Mouse (Mus musculus) lung, embryonic 16.5 days (tissue): ENCODE measurements around the gene Rgl1. TPM values are rescaled to one million over a fixed set of nuclear protein-coding genes. Genes with fewer than 3 reads are reported as not detected.

Experiments used
- ATAC-seq: fragments of 200-750 bp; cut with Nextera tagmentation; 2 replicates; pipeline ENCODE4 v1.8.0; 2017; ENCODE audit warnings: low read depth, mild to moderate bottlenecking, moderate library complexity
- H3K27ac ChIP-seq: fragments of 300-500 bp; sonication (generic); 2 replicates; pipeline ENCODE4 v1.5.1; 2014; ENCODE audit warnings: mild to moderate bottlenecking, control low read depth, low read length
- H3K27me3 ChIP-seq: fragments of 300-500 bp; sonication (generic); 2 replicates; pipeline ENCODE4 v1.6.1; 2014; ENCODE audit warnings: low read depth, low read length, mixed read lengths; ENCODE audit not compliant: control insufficient read depth, insufficient read depth
- H3K36me3 ChIP-seq: fragments of 300-500 bp; sonication (generic); 2 replicates; pipeline ENCODE4 v1.6.1; 2014; ENCODE audit warnings: low read length; ENCODE audit not compliant: control insufficient read depth, insufficient read depth
- H3K4me1 ChIP-seq: fragments of 300-500 bp; sonication (generic); replicated peaks from 2 replicates; pipeline ENCODE4 v1.6.1; 2014; ENCODE audit warnings: low read length, mixed read lengths; ENCODE audit not compliant: control insufficient read depth, insufficient read depth
- H3K4me2 ChIP-seq: fragments of 300-500 bp; sonication (generic); 2 replicates; pipeline ENCODE4 v1.6.1; 2014; ENCODE audit warnings: low read depth, low read length, control low read depth
- H3K4me3 ChIP-seq: fragments of 300-500 bp; sonication (generic); 2 replicates; pipeline ENCODE4 v1.5.1; 2014; ENCODE audit warnings: mild to moderate bottlenecking, low read length, control low read depth
- H3K9ac ChIP-seq: fragments of 300-500 bp; sonication (generic); 2 replicates; pipeline ENCODE4 v1.6.1; 2014; ENCODE audit warnings: low read length, control low read depth
- H3K9me3 ChIP-seq: fragments of 300-500 bp; sonication (generic); 2 replicates; pipeline ENCODE4 v1.6.1; 2016; ENCODE audit warnings: low read length; ENCODE audit not compliant: control insufficient read depth
- WGBS: fragments of 180-500 bp; shearing (Covaris S2); extraction: QIAGEN DNeasy Blood & Tissue Kit; methylation state at CpG from one replicate; pipeline ENCODE4 v1.1.7; 2014; 5-methylcytosine and 5-hydroxymethylcytosine counted together
- polyA plus RNA-seq: library from polyadenylated mRNA; unstranded; fragments of >200 nt; fragmentation: Nextera tagmentation; extraction: Ambion mirVana; gene quantifications from 2 replicates; pipeline ENCODE4 v1.2.1, GENCODE M21; 2015

The Rgl1 gene
- polyA plus RNA-seq, 1 experiment from 2014 or later, result 53.4 TPM

DNA sequence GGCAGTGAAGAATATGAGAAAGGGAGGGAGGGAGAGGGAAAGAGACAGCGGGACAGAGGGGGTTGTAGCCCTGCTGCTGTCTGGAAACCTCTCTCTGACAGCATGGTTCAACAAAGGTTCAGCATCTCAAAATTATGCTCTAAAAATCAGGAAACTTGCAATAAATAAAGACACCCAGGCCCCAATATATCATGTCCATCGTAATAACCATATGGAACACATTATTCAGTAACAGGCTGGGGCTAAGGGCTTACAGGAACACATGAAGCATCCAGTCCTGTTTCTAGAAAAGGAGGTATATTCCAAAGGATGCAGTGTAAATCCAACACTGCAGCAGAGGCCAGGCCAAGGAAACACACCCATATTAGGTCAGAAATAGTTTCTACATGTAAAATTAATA lies 215.6 kb downstream of the Rgl1 start:
- no peaks in the 10 kb centered on the region for H3K27me3 ChIP-seq
- no peaks in the 10 kb centered on the region for H3K9me3 ChIP-seq
- peaks cover 20% of the 10 kb centered on the region for H3K36me3 ChIP-seq
- peaks cover 26% of the 10 kb centered on the region for H3K4me1 ChIP-seq
- ATAC-seq, result 0 out of 2 replicates have a peak, but pooled peaks have one; percentile 8
- no peak overlapping the region for H3K4me3 ChIP-seq
- peak overlapping the region; percentile 38 for H3K27ac ChIP-seq
- 46% methylated on average over 2 of the region's 2 CpGs for WGBS
- no peak overlapping the region for H3K9ac ChIP-seq
- no peak overlapping the region for H3K4me2 ChIP-seq

DNA sequence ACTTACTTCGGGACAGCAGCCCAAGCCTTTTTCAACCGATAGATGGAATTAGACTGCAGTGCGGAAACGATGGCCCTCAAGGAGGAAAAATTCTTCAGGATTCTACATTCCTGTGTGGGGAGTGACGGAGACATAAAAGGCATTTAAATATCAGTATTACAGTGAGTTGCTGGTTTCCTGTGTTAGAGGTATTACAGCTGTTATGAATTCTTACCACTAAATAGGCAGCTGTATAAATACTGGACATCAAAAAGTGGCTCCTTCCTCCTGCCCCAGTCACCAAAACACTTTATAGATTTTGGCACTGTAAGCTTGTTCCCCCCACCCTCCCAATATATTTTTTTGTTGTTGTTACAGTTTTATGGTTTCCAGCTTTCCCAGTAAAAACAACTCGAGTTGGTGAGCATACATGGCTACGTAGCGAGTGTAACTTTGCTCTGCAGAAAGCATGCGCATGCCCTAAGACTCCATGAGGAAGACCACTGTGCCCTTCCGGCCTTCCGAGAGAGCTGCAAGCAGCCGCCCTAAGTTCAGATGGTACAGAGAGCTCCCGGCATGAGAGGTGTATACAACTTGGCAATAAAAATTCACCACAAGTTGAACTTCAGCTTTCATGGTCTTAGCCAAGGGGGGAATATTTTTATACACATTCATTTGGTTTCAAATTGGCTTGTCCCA lies 217.0 kb downstream of the Rgl1 start:
- Histone ChIP-seq H3K9me3 (no peaks in the 10 kb centered on the region), H3K27me3 (no peaks in the 10 kb centered on the region), H3K36me3 (peaks cover 20% of the 10 kb centered on the region), H3K4me2 (no peak overlapping the region), H3K4me3 (no peak overlapping the region), H3K9ac (no peak overlapping the region), H3K4me1 (peaks cover 23% of the 10 kb centered on the region), H3K27ac (peak overlapping the region; percentile 50)
- peak; percentile 78 for ATAC-seq
- WGBS, result 47% methylated on average over 13 of the region's 13 CpGs

DNA sequence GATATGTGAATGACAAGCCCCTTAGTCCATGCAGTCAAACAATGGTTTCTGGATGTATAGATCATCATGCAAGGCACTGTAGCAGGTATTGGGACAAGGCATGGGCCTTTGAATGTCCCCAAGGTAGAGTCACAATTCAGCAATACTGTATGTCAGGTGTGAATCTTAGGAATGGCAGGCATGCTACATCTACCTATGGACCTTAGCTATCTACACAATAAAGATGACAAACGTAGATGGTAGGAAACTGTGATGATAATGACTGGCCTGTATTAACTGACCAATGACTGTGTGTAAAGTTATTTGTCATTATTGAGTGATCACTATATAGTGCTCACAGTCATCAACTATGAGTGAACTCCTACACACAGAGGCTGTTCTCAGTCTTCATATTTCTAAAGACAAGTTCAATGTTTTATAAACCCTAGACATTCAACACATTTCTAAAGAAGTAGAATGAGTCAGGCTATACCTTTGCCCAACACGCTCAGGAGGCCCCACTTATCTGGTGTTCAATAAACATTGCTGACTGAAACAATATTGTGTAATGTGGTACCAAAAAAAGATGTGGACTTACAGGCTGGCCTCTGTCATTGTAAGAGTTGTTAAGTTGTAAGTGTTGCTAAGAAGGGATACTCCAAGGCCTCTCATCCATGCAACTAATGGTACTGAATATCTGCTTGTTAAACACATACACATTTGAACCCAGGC lies 222.5 kb downstream of the Rgl1 start:
- Histone ChIP-seq H3K36me3 (peaks cover 23% of the 10 kb centered on the region), H3K9ac (no peak overlapping the region), H3K9me3 (no peaks in the 10 kb centered on the region), H3K4me2 (no peak overlapping the region), H3K4me3 (no peak overlapping the region), H3K27me3 (no peaks in the 10 kb centered on the region), H3K27ac (no peak overlapping the region), H3K4me1 (peaks cover 2% of the 10 kb centered on the region)
- no peak for ATAC-seq
- 71% methylated on average over 2 of the region's 2 CpGs for WGBS

GRCm38 (mm10) chr1:152542747-152543378 lies 223.3 kb downstream of the Rgl1 start:
- WGBS, result 79% methylated on average over 6 of the region's 6 CpGs
- H3K4me1 ChIP-seq, result no peaks in the 10 kb centered on the region
- no peak for ATAC-seq
- no peak overlapping the region for H3K4me2 ChIP-seq
- H3K36me3 ChIP-seq, result peaks cover 22% of the 10 kb centered on the region
- H3K4me3 ChIP-seq, result no peak overlapping the region
- H3K9ac ChIP-seq, result no peak overlapping the region
- H3K27me3 ChIP-seq, result no peaks in the 10 kb centered on the region
- no peak overlapping the region for H3K27ac ChIP-seq
- H3K9me3 ChIP-seq, result no peaks in the 10 kb centered on the region

- Histone ChIP-seq H3K27me3 (no peaks in the 10 kb centered on the region), H3K9me3 (no peaks in the 10 kb centered on the region), H3K27ac (no peak overlapping the region), H3K4me2 (no peak overlapping the region), H3K36me3 (peaks cover 24% of the 10 kb centered on the region), H3K4me3 (no peak overlapping the region), H3K9ac (no peak overlapping the region), H3K4me1 (no peaks in the 10 kb centered on the region)
- 77% methylated on average over 3 of the region's 3 CpGs for WGBS
- no peak for ATAC-seq
Observed at GRCm38 (mm10) chr1:152540304-152540887, 225.8 kb downstream of the Rgl1 start.

GRCm38 (mm10) chr1:152538817-152539216 lies 227.3 kb downstream of the Rgl1 start:
- Histone ChIP-seq H3K36me3 (peaks cover 20% of the 10 kb centered on the region), H3K4me2 (no peak overlapping the region), H3K9me3 (no peaks in the 10 kb centered on the region), H3K4me1 (no peaks in the 10 kb centered on the region), H3K27me3 (no peaks in the 10 kb centered on the region), H3K4me3 (no peak overlapping the region), H3K9ac (no peak overlapping the region), H3K27ac (no peak overlapping the region)
- ATAC-seq, result no peak
- WGBS, result 82% methylated on average over 4 of the region's 4 CpGs

GRCm38 (mm10) chr1:152537186-152537585 lies 229.0 kb downstream of the Rgl1 start:
- Histone ChIP-seq H3K36me3 (peaks cover 11% of the 10 kb centered on the region), H3K9me3 (no peaks in the 10 kb centered on the region), H3K27ac (no peak overlapping the region), H3K4me2 (no peak overlapping the region), H3K4me3 (no peak overlapping the region), H3K27me3 (no peaks in the 10 kb centered on the region), H3K4me1 (no peaks in the 10 kb centered on the region), H3K9ac (no peak overlapping the region)
- WGBS, result 88% methylated on average over 13 of the region's 13 CpGs
- ATAC-seq, result no peak

GRCm38 (mm10) chr1:152536416-152537018 lies 229.6 kb downstream of the Rgl1 start:
- Histone ChIP-seq H3K27ac (no peak overlapping the region), H3K4me2 (no peak overlapping the region), H3K36me3 (peaks cover 11% of the 10 kb centered on the region), H3K9ac (no peak overlapping the region), H3K27me3 (no peaks in the 10 kb centered on the region), H3K4me3 (no peak overlapping the region), H3K9me3 (no peaks in the 10 kb centered on the region), H3K4me1 (peaks cover 3% of the 10 kb centered on the region)
- WGBS, result 59% methylated on average over 16 of the region's 16 CpGs
- no peak for ATAC-seq

DNA sequence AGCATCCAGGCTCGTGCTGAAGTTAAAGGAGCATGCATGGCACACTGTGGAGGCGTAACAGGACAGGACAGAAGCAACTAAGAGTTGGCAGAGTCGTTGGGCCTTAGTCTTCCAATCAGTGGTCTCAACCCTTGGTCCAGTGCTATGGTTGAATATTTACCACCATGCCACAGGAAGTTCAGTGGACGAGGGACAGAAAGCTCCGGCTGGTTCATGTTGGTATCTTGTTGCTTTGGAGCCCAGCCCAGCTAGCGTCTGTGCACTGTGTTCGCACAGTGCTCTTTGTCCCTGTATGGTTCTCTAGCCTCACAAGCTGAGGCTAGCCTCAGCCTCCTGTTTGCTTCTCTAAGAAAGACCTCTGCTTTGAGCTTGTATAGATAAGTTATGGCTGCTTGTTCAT lies 231.6 kb downstream of the Rgl1 start:
- Histone ChIP-seq H3K27ac (no peak overlapping the region), H3K9me3 (no peaks in the 10 kb centered on the region), H3K4me1 (peaks cover 4% of the 10 kb centered on the region), H3K4me3 (no peak overlapping the region), H3K4me2 (no peak overlapping the region), H3K36me3 (peaks cover 10% of the 10 kb centered on the region), H3K9ac (no peak overlapping the region), H3K27me3 (no peaks in the 10 kb centered on the region)
- WGBS, result 80% methylated on average over 7 of the region's 7 CpGs
- ATAC-seq, result no peak
